Mouse (Mus musculus): ENCODE results near the gene Zfp946. TPM values are rescaled to one million over a fixed set of nuclear protein-coding genes. Genes with fewer than 3 reads are reported as not detected.
A peak's percentile ranks its signal among the peaks of the same experiment; 100 is the strongest.

Zfp946 gene
- 10.4 and 10.6 TPM in 2 replicates for polyA plus RNA-seq (2016; fragmentation: Nextera tagmentation; extraction: Ambion mirVana)

GRCm38 (mm10) chr17:22423952-22424617, at the start of gene Zfp946:
Zfp946 (plus strand) TSS chr17:22424222.
- no peaks in the 10 kb centered on the region for H3K9me3 ChIP-seq (replicated peaks)
- peak; percentile 92 for ATAC-seq (ENCODE audit: insufficient number of reproducible peaks, low FRiP score)
- H3K27me3 ChIP-seq (replicated peaks), result no peaks in the 10 kb centered on the region
- no peaks in the 10 kb centered on the region for H3K36me3 ChIP-seq
- peak within 1 kb of the TSS; percentile 71 for H3K27ac ChIP-seq (ENCODE audit: poor library complexity, severe bottlenecking)
- H3K9ac ChIP-seq, result peak within 1 kb of the TSS; percentile 74
- peak within 1 kb of the TSS; percentile 67 for H3K4me2 ChIP-seq
- no peaks in the 10 kb centered on the region for H3K4me1 ChIP-seq (replicated peaks)
- WGBS, result under 1% methylated on average over 29 of the region's 29 CpGs
- peak within 1 kb of the TSS; percentile 64 for H3K4me3 ChIP-seq

- H3K27ac ChIP-seq (ENCODE audit: poor library complexity, severe bottlenecking), result no peak overlapping the region
- H3K36me3 ChIP-seq, result no peaks in the 10 kb centered on the region
- no peak for ATAC-seq (ENCODE audit: insufficient number of reproducible peaks, low FRiP score)
- no peaks in the 10 kb centered on the region for H3K9me3 ChIP-seq (replicated peaks)
- H3K27me3 ChIP-seq (replicated peaks), result no peaks in the 10 kb centered on the region
- H3K9ac ChIP-seq, result no peak overlapping the region
- no peak overlapping the region for H3K4me3 ChIP-seq
- 61% methylated on average over 2 of the region's 2 CpGs for whole genome bisulfite sequencing
- H3K4me1 ChIP-seq (replicated peaks), result no peaks in the 10 kb centered on the region
- H3K4me2 ChIP-seq, result no peak overlapping the region
Measured at GRCm38 (mm10) chr17:22410756-22411155, 13.3 kb upstream of the Zfp946 start.

GRCm38 (mm10) chr17:22417510-22417909, 6.5 kb upstream of the Zfp946 start:
- no peak overlapping the region for H3K9ac ChIP-seq
- H3K27me3 ChIP-seq (replicated peaks), result no peaks in the 10 kb centered on the region
- no peak overlapping the region for H3K4me2 ChIP-seq
- ATAC-seq (ENCODE audit: insufficient number of reproducible peaks, low FRiP score), result no peak
- no peaks in the 10 kb centered on the region for H3K4me1 ChIP-seq (replicated peaks)
- H3K9me3 ChIP-seq (replicated peaks), result no peaks in the 10 kb centered on the region
- H3K4me3 ChIP-seq, result no peak overlapping the region
- H3K27ac ChIP-seq (ENCODE audit: poor library complexity, severe bottlenecking), result no peak overlapping the region
- WGBS, result under 1% methylated on average over 3 of the region's 3 CpGs
- no peaks in the 10 kb centered on the region for H3K36me3 ChIP-seq

- Histone ChIP-seq H3K27ac (ENCODE audit: poor library complexity, severe bottlenecking) (no peak overlapping the region; the same call in 1 of the 2 replicates), H3K9me3 (replicated peaks) (no peaks in the 10 kb centered on the region), H3K4me2 (peak overlapping the region; percentile 67), H3K9ac (peak overlapping the region; percentile 69), H3K27me3 (replicated peaks) (no peaks in the 10 kb centered on the region), H3K36me3 (no peaks in the 10 kb centered on the region), H3K4me1 (replicated peaks) (no peaks in the 10 kb centered on the region), H3K4me3 (peak overlapping the region; percentile 64)
- no peak for ATAC-seq (ENCODE audit: insufficient number of reproducible peaks, low FRiP score)
- 4% methylated on average over 12 of the region's 12 CpGs for WGBS
Measured at GRCm38 (mm10) chr17:22424636-22425354, 773 bp downstream of the Zfp946 start.

- H3K27ac ChIP-seq (ENCODE audit: poor library complexity, severe bottlenecking), result no peak overlapping the region
- H3K4me1 ChIP-seq (replicated peaks), result no peaks in the 10 kb centered on the region
- H3K4me2 ChIP-seq, result no peak overlapping the region
- H3K4me3 ChIP-seq, result no peak overlapping the region
- peaks cover 17% of the 10 kb centered on the region for H3K36me3 ChIP-seq
- H3K27me3 ChIP-seq (replicated peaks), result no peaks in the 10 kb centered on the region
- ATAC-seq (ENCODE audit: insufficient number of reproducible peaks, low FRiP score), result no peak
- no peak overlapping the region for H3K9ac ChIP-seq
- H3K9me3 ChIP-seq (replicated peaks), result peaks cover 3% of the 10 kb centered on the region
- 86% methylated on average over 3 of the region's 3 CpGs for whole genome bisulfite sequencing
Measured at GRCm38 (mm10) chr17:22447684-22448083, 23.7 kb downstream of the Zfp946 start.

- no peaks in the 10 kb centered on the region for H3K4me1 ChIP-seq (replicated peaks)
- H3K4me2 ChIP-seq, result no peak overlapping the region
- H3K4me3 ChIP-seq, result no peak overlapping the region
- H3K9me3 ChIP-seq (replicated peaks), result peaks cover 9% of the 10 kb centered on the region; the same call in 1 of the 2 replicates
- H3K36me3 ChIP-seq, result no peaks in the 10 kb centered on the region
- ATAC-seq (ENCODE audit: insufficient number of reproducible peaks, low FRiP score), result no peak
- H3K27ac ChIP-seq (ENCODE audit: poor library complexity, severe bottlenecking), result no peak overlapping the region
- 62% methylated on average over 4 of the region's 4 CpGs for WGBS
- no peak overlapping the region for H3K9ac ChIP-seq
- H3K27me3 ChIP-seq (replicated peaks), result no peaks in the 10 kb centered on the region
Measured at GRCm38 (mm10) chr17:22497120-22497519, 73.1 kb downstream of the Zfp946 start.

Other genes starting within 250 kb of the Zfp946 start
- gene Zfp994, start 198.6 kb upstream of the Zfp946 start, polyA plus RNA-seq (2016; fragmentation: Nextera tagmentation; extraction: Ambion mirVana), result 2.1 and 2.5 TPM in 2 replicates
- gene CT030661.1, start 109.4 kb upstream of the Zfp946 start, polyA plus RNA-seq (2016; fragmentation: Nextera tagmentation; extraction: Ambion mirVana), result 8.6 and 9.3 TPM in 2 replicates
- gene Zfp944, start 62.8 kb upstream of the Zfp946 start, polyA plus RNA-seq (2016; fragmentation: Nextera tagmentation; extraction: Ambion mirVana), result 8.3 and 8.7 TPM in 2 replicates
- 7.3 and 7.6 TPM in 2 replicates for gene Zfp758, start 62.8 kb upstream of the Zfp946 start, polyA plus RNA-seq (2016; fragmentation: Nextera tagmentation; extraction: Ambion mirVana)
- not detected in 2 replicates for gene Vmn2r111, start 149.3 kb downstream of the Zfp946 start, polyA plus RNA-seq (2016; fragmentation: Nextera tagmentation; extraction: Ambion mirVana)
- gene Vmn2r112, start 176.7 kb downstream of the Zfp946 start, polyA plus RNA-seq (2016; fragmentation: Nextera tagmentation; extraction: Ambion mirVana), result not detected in 2 replicates